Mouse (Mus musculus): ENCODE measurements at regions not wholly inside any gene's neighbourhood (a gene's known extent, or its start where the extent isn't known, plus 50 kb on each side); places are given as distances from the start of the nearest gene placed in this dataset.

DNA sequence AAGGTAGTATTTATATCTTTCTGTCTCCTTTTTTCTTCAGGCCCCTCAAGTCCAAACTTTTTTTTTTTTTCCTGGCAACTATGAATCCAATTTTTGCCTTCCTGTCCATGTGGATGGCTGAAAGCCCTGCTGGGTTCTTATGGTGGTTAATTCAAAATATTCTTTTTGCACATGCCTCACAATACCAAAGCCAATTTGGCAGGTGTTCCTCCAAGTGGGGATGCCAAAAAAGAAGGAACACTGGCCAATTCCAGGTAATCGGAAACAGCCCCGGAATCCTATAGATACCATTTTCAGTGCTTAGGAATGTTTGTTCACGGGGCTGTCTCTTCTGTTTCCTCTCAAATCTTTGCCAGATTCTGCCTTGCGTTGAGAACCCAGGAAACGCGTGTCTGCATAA, 448.2 kb downstream of the Tmem132b start:
- no peak for TF ChIP-seq GATA1 (IDR thresholded peaks at IDR 0.05; ENCODE audit: borderline replicate concordance, low read length)
- no peak for TF ChIP-seq FLI1 (IDR thresholded peaks at IDR 0.05; ENCODE audit: low read length)
